Mouse (Mus musculus): ENCODE data around the gene Ntf3. TPM values are rescaled to one million over a fixed set of nuclear protein-coding genes. Genes with fewer than 3 reads are reported as not detected.
A peak's percentile ranks its signal among the peaks of the same experiment; 100 is the strongest.

Ntf3 gene
- polyA plus RNA-seq, 1 experiment from 2014 or later = 12.8 TPM

GRCm38 (mm10) chr6:126167208-126167590 is 489 bp upstream of the Ntf3 start:
- peaks cover 28% of the 10 kb centered on the region for H3K27me3 ChIP-seq (ENCODE audit: insufficient read depth, poor library complexity, severe bottlenecking)
- no peak for DNase-seq (ENCODE audit: low spot score)
- H3K4me1 ChIP-seq = peaks cover 54% of the 10 kb centered on the region
- H3K4me3 ChIP-seq = peak overlapping the region; percentile 65
- WGBS = 2% methylated on average over 6 of the region's 6 CpGs
- H3K36me3 ChIP-seq = no peaks in the 10 kb centered on the region
- H3K9me3 ChIP-seq = no peaks in the 10 kb centered on the region
- H3K27ac ChIP-seq = peak overlapping the region; percentile 87

GRCm38 (mm10) chr6:126165591-126166155 is 1.0 kb downstream of the Ntf3 start:
- Histone ChIP-seq H3K4me1 (peaks cover 62% of the 10 kb centered on the region), H3K4me3 (peak overlapping the region; percentile 65), H3K27ac (peak overlapping the region; percentile 87), H3K27me3 (ENCODE audit: insufficient read depth, poor library complexity, severe bottlenecking) (peaks cover 28% of the 10 kb centered on the region), H3K9me3 (no peaks in the 10 kb centered on the region), H3K36me3 (no peaks in the 10 kb centered on the region)
- WGBS = 2% methylated on average over 17 of the region's 17 CpGs
- DNase-seq (ENCODE audit: low spot score) = peak; percentile 56

- no peaks in the 10 kb centered on the region for H3K36me3 ChIP-seq
- peak overlapping the region; percentile 65 for H3K4me3 ChIP-seq
- peak; percentile 81 for DNase-seq (ENCODE audit: low spot score)
- under 1% methylated on average over 27 of the region's 27 CpGs for WGBS
- peak overlapping the region; percentile 87 for H3K27ac ChIP-seq
- H3K27me3 ChIP-seq (ENCODE audit: insufficient read depth, poor library complexity, severe bottlenecking) = peaks cover 28% of the 10 kb centered on the region
- H3K9me3 ChIP-seq = no peaks in the 10 kb centered on the region
- H3K4me1 ChIP-seq = peaks cover 65% of the 10 kb centered on the region
These were observed 1.9 kb downstream of the Ntf3 start for GRCm38 (mm10) chr6:126164781-126165180.

- peaks cover 70% of the 10 kb centered on the region for H3K4me1 ChIP-seq
- peak overlapping the region; percentile 65 for H3K4me3 ChIP-seq
- H3K27ac ChIP-seq = peak overlapping the region; percentile 87
- H3K9me3 ChIP-seq = no peaks in the 10 kb centered on the region
- under 1% methylated on average over 41 of the region's 41 CpGs for WGBS
- DNase-seq (ENCODE audit: low spot score) = peak; percentile 75
- no peaks in the 10 kb centered on the region for H3K36me3 ChIP-seq
- H3K27me3 ChIP-seq (ENCODE audit: insufficient read depth, poor library complexity, severe bottlenecking) = peaks cover 28% of the 10 kb centered on the region
These were observed 2.6 kb downstream of the Ntf3 start for GRCm38 (mm10) chr6:126163861-126164755.

GRCm38 (mm10) chr6:126163181-126163621 is 3.5 kb downstream of the Ntf3 start:
- WGBS = under 1% methylated on average over 25 of the region's 25 CpGs
- Histone ChIP-seq H3K27ac (peak overlapping the region; percentile 87), H3K4me1 (peaks cover 70% of the 10 kb centered on the region), H3K36me3 (peaks cover 4% of the 10 kb centered on the region; the same call in 1 of the 2 replicates), H3K4me3 (peak overlapping the region; percentile 65), H3K27me3 (ENCODE audit: insufficient read depth, poor library complexity, severe bottlenecking) (peaks cover 28% of the 10 kb centered on the region), H3K9me3 (no peaks in the 10 kb centered on the region)
- peak; percentile 87 for DNase-seq (ENCODE audit: low spot score)

GRCm38 (mm10) chr6:126162351-126162758 is 4.4 kb downstream of the Ntf3 start:
- WGBS = 8% methylated on average over 10 of the region's 10 CpGs
- peak; percentile 74 for DNase-seq (ENCODE audit: low spot score)
- peaks cover 66% of the 10 kb centered on the region for H3K4me1 ChIP-seq

GRCm38 (mm10) chr6:126161571-126162340 is 5.0 kb downstream of the Ntf3 start:
- peaks cover 4% of the 10 kb centered on the region; the same call in 1 of the 2 replicates for H3K36me3 ChIP-seq
- peak overlapping the region; percentile 87 for H3K27ac ChIP-seq
- 52% methylated on average over 8 of the region's 8 CpGs for WGBS
- H3K4me1 ChIP-seq = peaks cover 60% of the 10 kb centered on the region
- no peaks in the 10 kb centered on the region for H3K9me3 ChIP-seq
- DNase-seq (ENCODE audit: low spot score) = peak; percentile 46
- peaks cover 28% of the 10 kb centered on the region for H3K27me3 ChIP-seq (ENCODE audit: insufficient read depth, poor library complexity, severe bottlenecking)
- peak overlapping the region; percentile 65 for H3K4me3 ChIP-seq

More at GRCm38 (mm10) chr6:126162351-126162758, 4.4 kb downstream of the Ntf3 start:
- Histone ChIP-seq H3K27me3 (ENCODE audit: insufficient read depth, poor library complexity, severe bottlenecking) (peaks cover 28% of the 10 kb centered on the region), H3K4me3 (peak overlapping the region; percentile 65), H3K36me3 (peaks cover 4% of the 10 kb centered on the region; the same call in 1 of the 2 replicates), H3K27ac (peak overlapping the region; percentile 87), H3K9me3 (no peaks in the 10 kb centered on the region)

GRCm38 (mm10) chr6:126160067-126160411 is 6.7 kb downstream of the Ntf3 start:
- Histone ChIP-seq H3K4me1 (peaks cover 43% of the 10 kb centered on the region), H3K27ac (no peak overlapping the region)
- WGBS = 44% methylated on average over 5 of the region's 5 CpGs

GRCm38 (mm10) chr6:126159279-126160066 is 7.2 kb downstream of the Ntf3 start:
- 88% methylated on average over 13 of the region's 13 CpGs for WGBS
- H3K4me3 ChIP-seq = no peak overlapping the region
- peak; percentile 60 for DNase-seq (ENCODE audit: low spot score)
- no peak overlapping the region for H3K27ac ChIP-seq
- peaks cover 41% of the 10 kb centered on the region for H3K4me1 ChIP-seq
- peaks cover 4% of the 10 kb centered on the region; the same call in 1 of the 2 replicates for H3K36me3 ChIP-seq
- no peaks in the 10 kb centered on the region for H3K9me3 ChIP-seq
- peaks cover 9% of the 10 kb centered on the region for H3K27me3 ChIP-seq (ENCODE audit: insufficient read depth, poor library complexity, severe bottlenecking)

More at GRCm38 (mm10) chr6:126160067-126160411, 6.7 kb downstream of the Ntf3 start:
- Histone ChIP-seq H3K27me3 (ENCODE audit: insufficient read depth, poor library complexity, severe bottlenecking) (peaks cover 14% of the 10 kb centered on the region), H3K4me3 (no peak overlapping the region), H3K9me3 (no peaks in the 10 kb centered on the region), H3K36me3 (peaks cover 4% of the 10 kb centered on the region; the same call in 1 of the 2 replicates)
- DNase-seq (ENCODE audit: low spot score) = no peak

GRCm38 (mm10) chr6:126155928-126156327 is 10.8 kb downstream of the Ntf3 start:
- Histone ChIP-seq H3K4me3 (no peak overlapping the region), H3K9me3 (no peaks in the 10 kb centered on the region), H3K36me3 (peaks cover 4% of the 10 kb centered on the region; the same call in 1 of the 2 replicates), H3K27me3 (ENCODE audit: insufficient read depth, poor library complexity, severe bottlenecking) (no peaks in the 10 kb centered on the region), H3K27ac (no peak overlapping the region), H3K4me1 (peaks cover 23% of the 10 kb centered on the region; the same call in 1 of the 2 replicates)
- peak; percentile 48 for DNase-seq (ENCODE audit: low spot score)
- WGBS = 92% methylated on average over 2 of the region's 2 CpGs

GRCm38 (mm10) chr6:126154372-126154982 is 12.2 kb downstream of the Ntf3 start:
- 23% methylated on average over 8 of the region's 8 CpGs for WGBS

More at GRCm38 (mm10) chr6:126154372-126154982, 12.2 kb downstream of the Ntf3 start:
- H3K36me3 ChIP-seq = peaks cover 4% of the 10 kb centered on the region; the same call in 1 of the 2 replicates
- DNase-seq (ENCODE audit: low spot score) = no peak
- H3K4me3 ChIP-seq = no peak overlapping the region
- H3K4me1 ChIP-seq = peaks cover 17% of the 10 kb centered on the region; the same call in 1 of the 2 replicates
- H3K27ac ChIP-seq = no peak overlapping the region
- no peaks in the 10 kb centered on the region for H3K9me3 ChIP-seq
- H3K27me3 ChIP-seq (ENCODE audit: insufficient read depth, poor library complexity, severe bottlenecking) = no peaks in the 10 kb centered on the region
